Mouse (Mus musculus) heart, embryonic 16.5 days (tissue): Measurements from ENCODE around the gene Ormdl1. TPM values are rescaled to one million over a fixed set of nuclear protein-coding genes. Genes with fewer than 3 reads are reported as not detected.

ENCODE experiments used
- polyA plus RNA-seq: library from polyadenylated mRNA; unstranded; fragments of >200 nt; fragmentation: Nextera tagmentation; extraction: Ambion mirVana; gene quantifications from 2 replicates; pipeline ENCODE4 v1.2.1, GENCODE M21; 2015

The Ormdl1 gene
- polyA plus RNA-seq, 1 experiment from 2014 or later = 31.2 TPM

Other genes starting within 250 kb of the Ormdl1 start
- gene Mstn, start 235.5 kb upstream of the Ormdl1 start, polyA plus RNA-seq = 1.4 and 1.5 TPM in 2 replicates
- gene 1700019A02Rik, start 109.5 kb upstream of the Ormdl1 start, polyA plus RNA-seq = not detected in 2 replicates
- gene Pms1, start 77 bp upstream of the Ormdl1 start, polyA plus RNA-seq = 9.4 and 10.3 TPM in 2 replicates
- not detected in 2 replicates for gene Gm28778, start within 50 bp of the Ormdl1 start, polyA plus RNA-seq
- 26.0 and 29.2 TPM in 2 replicates for gene Osgepl1, start 16.5 kb downstream of the Ormdl1 start, polyA plus RNA-seq
- 8.5 TPM in 1 of 2 replicates, not detected in the other for gene Asdurf, start 55.5 kb downstream of the Ormdl1 start, polyA plus RNA-seq
- 0.17 and 0.42 TPM in 2 replicates for gene Gm28551, start 55.6 kb downstream of the Ormdl1 start, polyA plus RNA-seq
- 55.7 and 61.6 TPM in 2 replicates for gene Asnsd1, start 55.7 kb downstream of the Ormdl1 start, polyA plus RNA-seq